Mouse (Mus musculus) forebrain, embryonic 12.5 days (tissue): ENCODE results near the gene Flt3l. TPM values are rescaled to one million over a fixed set of nuclear protein-coding genes. Genes with fewer than 3 reads are reported as not detected.

ENCODE experiments used
- ATAC-seq: fragments of 200-750 bp; cut with Nextera tagmentation; 2 replicates; pipeline ENCODE4 v1.8.0; 2017; ENCODE audit warnings: moderate TSS enrichment; ENCODE audit not compliant: low FRiP score
- H3K27ac ChIP-seq: fragments of 300-500 bp; sonication (generic); 2 replicates; pipeline ENCODE4 v1.5.1; 2016; ENCODE audit warnings: mild to moderate bottlenecking
- H3K27me3 ChIP-seq: fragments of 300-500 bp; sonication (generic); 2 replicates; pipeline ENCODE4 v1.6.1; 2016; ENCODE audit warnings: mild to moderate bottlenecking
- H3K36me3 ChIP-seq: fragments of 300-500 bp; sonication (generic); replicated peaks from 2 replicates; pipeline ENCODE4 v1.6.1; 2016; ENCODE audit warnings: mild to moderate bottlenecking
- H3K4me1 ChIP-seq: fragments of 300-500 bp; sonication (generic); 2 replicates; pipeline ENCODE4 v1.6.1; 2016
- H3K4me2 ChIP-seq: fragments of 300-500 bp; sonication (generic); 2 replicates; pipeline ENCODE4 v1.6.1; 2016; ENCODE audit warnings: mild to moderate bottlenecking, moderate library complexity
- H3K4me3 ChIP-seq: fragments of 300-500 bp; sonication (generic); replicated peaks from 2 replicates; pipeline ENCODE4 v1.5.1; 2016; ENCODE audit warnings: mild to moderate bottlenecking
- H3K9ac ChIP-seq: fragments of 300-500 bp; sonication (generic); 2 replicates; pipeline ENCODE4 v1.6.1; 2016; ENCODE audit warnings: mild to moderate bottlenecking
- H3K9me3 ChIP-seq: fragments of 300-500 bp; sonication (generic); 2 replicates; pipeline ENCODE4 v1.6.1; 2016
- WGBS: fragments of 180-500 bp; shearing (Covaris S2); methylation state at CpG from one replicate; pipeline ENCODE4 v1.1.7; 2016; 5-methylcytosine and 5-hydroxymethylcytosine counted together
- polyA plus RNA-seq: library from polyadenylated mRNA; unstranded; fragments of >200 nt; fragmentation: Nextera tagmentation; extraction: Ambion mirVana; gene quantifications from 2 replicates; pipeline ENCODE4 v1.2.1, GENCODE M21; 2016

Gene Flt3l
- polyA plus RNA-seq, 1 experiment from 2014 or later = 0.72 TPM

- peaks cover 29% of the 10 kb centered on the region for H3K27me3 ChIP-seq
- H3K9me3 ChIP-seq = no peaks in the 10 kb centered on the region
- ATAC-seq = no peak
- H3K4me3 ChIP-seq = no peak overlapping the region
- no peak overlapping the region for H3K27ac ChIP-seq
- peaks cover 6% of the 10 kb centered on the region; the same call in 1 of the 2 replicates for H3K4me1 ChIP-seq
- WGBS = 76% methylated on average over 1 of the region's 1 CpGs
- H3K36me3 ChIP-seq = peaks cover 12% of the 10 kb centered on the region
- H3K4me2 ChIP-seq = no peak overlapping the region
- no peak overlapping the region for H3K9ac ChIP-seq
Observed at GRCm38 (mm10) chr7:45138403-45138802, 2.2 kb upstream of the Flt3l start.

GRCm38 (mm10) chr7:45137171-45138006 lies 1.2 kb upstream of the Flt3l start:
- ATAC-seq = no peak
- Histone ChIP-seq H3K4me1 (peaks cover 6% of the 10 kb centered on the region; the same call in 1 of the 2 replicates), H3K4me3 (no peak overlapping the region), H3K36me3 (peaks cover 5% of the 10 kb centered on the region), H3K9ac (no peak overlapping the region), H3K27ac (no peak overlapping the region), H3K9me3 (no peaks in the 10 kb centered on the region), H3K27me3 (peaks cover 29% of the 10 kb centered on the region), H3K4me2 (no peak overlapping the region)
- WGBS = 89% methylated on average over 12 of the region's 12 CpGs

GRCm38 (mm10) chr7:45135370-45135769 lies 862 bp downstream of the Flt3l start:
- H3K36me3 ChIP-seq = no peaks in the 10 kb centered on the region
- peak overlapping the region; percentile 57 for H3K4me2 ChIP-seq
- no peak overlapping the region for H3K27ac ChIP-seq
- peaks cover 29% of the 10 kb centered on the region for H3K27me3 ChIP-seq
- 0 out of 2 replicates have a peak overlapping the region, but pooled peaks have one; percentile 39 for H3K4me3 ChIP-seq
- WGBS = 89% methylated on average over 3 of the region's 3 CpGs
- peaks cover 6% of the 10 kb centered on the region; the same call in 1 of the 2 replicates for H3K4me1 ChIP-seq
- no peaks in the 10 kb centered on the region for H3K9me3 ChIP-seq
- no peak overlapping the region for H3K9ac ChIP-seq
- no peak for ATAC-seq

GRCm38 (mm10) chr7:45134544-45135026 lies 1.6 kb downstream of the Flt3l start:
- H3K4me3 ChIP-seq = no peak overlapping the region; the same call in 1 of the 2 replicates

GRCm38 (mm10) chr7:45133446-45134159 lies 2.6 kb downstream of the Flt3l start:
- WGBS = 77% methylated on average over 8 of the region's 8 CpGs
- Histone ChIP-seq H3K27me3 (peaks cover 29% of the 10 kb centered on the region), H3K27ac (no peak overlapping the region), H3K4me3 (no peak overlapping the region), H3K9me3 (no peaks in the 10 kb centered on the region), H3K4me2 (no peak overlapping the region), H3K4me1 (peaks cover 14% of the 10 kb centered on the region), H3K36me3 (no peaks in the 10 kb centered on the region), H3K9ac (no peak overlapping the region)
- no peak for ATAC-seq

More at GRCm38 (mm10) chr7:45134544-45135026, 1.6 kb downstream of the Flt3l start:
- WGBS = 5% methylated on average over 12 of the region's 12 CpGs
- ATAC-seq = no peak
- no peak overlapping the region for H3K9ac ChIP-seq
- no peak overlapping the region for H3K4me2 ChIP-seq
- H3K36me3 ChIP-seq = no peaks in the 10 kb centered on the region
- H3K27ac ChIP-seq = no peak overlapping the region
- peaks cover 11% of the 10 kb centered on the region for H3K4me1 ChIP-seq
- no peaks in the 10 kb centered on the region for H3K9me3 ChIP-seq
- H3K27me3 ChIP-seq = peaks cover 29% of the 10 kb centered on the region

- Histone ChIP-seq H3K4me1 (peaks cover 23% of the 10 kb centered on the region), H3K27me3 (peaks cover 17% of the 10 kb centered on the region), H3K4me2 (no peak overlapping the region), H3K4me3 (no peak overlapping the region), H3K9ac (no peak overlapping the region), H3K9me3 (no peaks in the 10 kb centered on the region), H3K36me3 (peaks cover 7% of the 10 kb centered on the region), H3K27ac (no peak overlapping the region)
- 82% methylated on average over 11 of the region's 11 CpGs for WGBS
- ATAC-seq = no peak
Observed at GRCm38 (mm10) chr7:45131850-45132249, 4.4 kb downstream of the Flt3l start.

GRCm38 (mm10) chr7:45129776-45130512 lies 6.3 kb downstream of the Flt3l start:
- H3K9ac ChIP-seq = peak overlapping the region; percentile 71; the same call in 1 of the 2 replicates
- no peaks in the 10 kb centered on the region for H3K9me3 ChIP-seq
- peaks cover 27% of the 10 kb centered on the region for H3K36me3 ChIP-seq
- WGBS = 56% methylated on average over 15 of the region's 15 CpGs
- peak overlapping the region; percentile 95 for H3K27ac ChIP-seq
- peaks cover 7% of the 10 kb centered on the region for H3K27me3 ChIP-seq
- H3K4me2 ChIP-seq = peak overlapping the region; percentile 87
- H3K4me3 ChIP-seq = peak overlapping the region; percentile 83
- ATAC-seq = no peak
- H3K4me1 ChIP-seq = peaks cover 34% of the 10 kb centered on the region

GRCm38 (mm10) chr7:45129318-45129717 lies 6.9 kb downstream of the Flt3l start:
- Histone ChIP-seq H3K27me3 (peaks cover under 1% of the 10 kb centered on the region; the same call in 1 of the 2 replicates), H3K9me3 (no peaks in the 10 kb centered on the region), H3K27ac (peak overlapping the region; percentile 95), H3K4me1 (peaks cover 39% of the 10 kb centered on the region), H3K9ac (peak overlapping the region; percentile 71), H3K36me3 (peaks cover 29% of the 10 kb centered on the region), H3K4me3 (peak overlapping the region; percentile 83), H3K4me2 (peak overlapping the region; percentile 87)
- under 1% methylated on average over 17 of the region's 17 CpGs for WGBS
- no peak for ATAC-seq

- under 1% methylated on average over 48 of the region's 48 CpGs for WGBS
- Histone ChIP-seq H3K36me3 (peaks cover 29% of the 10 kb centered on the region), H3K9ac (peak within 1 kb of the TSS; percentile 99), H3K27ac (peak within 1 kb of the TSS; percentile 95), H3K27me3 (no peaks in the 10 kb centered on the region; the same call in 1 of the 2 replicates), H3K4me3 (peak within 1 kb of the TSS; percentile 83), H3K9me3 (no peaks in the 10 kb centered on the region), H3K4me1 (peaks cover 39% of the 10 kb centered on the region), H3K4me2 (peak within 1 kb of the TSS; percentile 87)
- peak; percentile 94 for ATAC-seq
Observed at GRCm38 (mm10) chr7:45128624-45129246, 7.5 kb downstream of the Flt3l start, which contains the start of gene Rpl13a. Rpl13a (minus strand) TSS chr7:45128761.

- H3K4me1 ChIP-seq = peaks cover 46% of the 10 kb centered on the region
- peak overlapping the region; percentile 83 for H3K4me3 ChIP-seq
- H3K36me3 ChIP-seq = peaks cover 35% of the 10 kb centered on the region
- ATAC-seq = no peak
- H3K27ac ChIP-seq = peak overlapping the region; percentile 91
- peak overlapping the region; percentile 87 for H3K4me2 ChIP-seq
- H3K9me3 ChIP-seq = no peaks in the 10 kb centered on the region
- WGBS = under 1% methylated on average over 6 of the region's 6 CpGs
- H3K27me3 ChIP-seq = no peaks in the 10 kb centered on the region; the same call in 1 of the 2 replicates
- peak overlapping the region; percentile 99 for H3K9ac ChIP-seq
Observed at GRCm38 (mm10) chr7:45127700-45128224, 8.5 kb downstream of the Flt3l start.
